ENCODE assay signal across 13 mouse cellular contexts in the genomic region with DNA sequence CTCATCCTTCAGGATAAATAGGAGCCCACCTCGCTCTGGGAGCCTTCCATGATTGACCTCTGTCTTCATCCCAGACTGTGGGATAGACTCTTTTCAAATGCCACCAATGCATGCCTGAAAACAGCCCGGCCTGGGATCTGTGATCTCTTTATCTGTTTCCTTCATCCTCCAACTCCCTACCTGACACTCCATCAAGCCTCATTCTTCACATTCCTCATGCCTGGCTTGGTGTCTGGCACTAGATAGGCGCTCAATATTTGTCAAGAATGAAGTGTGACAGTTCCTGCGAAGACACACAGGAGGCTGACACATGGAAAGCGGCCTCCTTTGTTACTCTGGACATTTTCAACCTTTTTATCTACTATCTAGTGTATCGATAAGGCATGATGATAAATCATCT. TPM values are rescaled to one million over a fixed set of nuclear protein-coding genes. Genes with fewer than 3 reads are reported as not detected.
DNase-seq lines count a peak whose midpoint lies in the region; ATAC-seq and TF ChIP-seq lines count a peak whose summit lies in the region.
"Had no signal": no experiment of that assay in that cellular context is flagged by ENCODE, and none has a peak within 500 bp of the region (broad histone marks: within the 10 kb centered on the region; RNA-seq: fewer than 3 reads in every experiment).

No protein-coding gene starts in this region.

- peaks cover 32% of the 10 kb centered on the region for H3K4me1 ChIP-seq in heart, embryonic 13.5 days
- H3K4me1 ChIP-seq in lung, embryonic 14.5 days (ENCODE audit: insufficient read depth), result peaks cover 18% of the 10 kb centered on the region
- H3K4me1 ChIP-seq in limb, embryonic 10.5 days, result peaks cover 35% of the 10 kb centered on the region
- H3K4me1 ChIP-seq in stomach, postnatal 0 days (replicated peaks; ENCODE audit: control insufficient read depth, insufficient read depth), result 0 out of 2 replicates have a peak, but pooled peaks cover 2% of the 10 kb centered on the region
- H3K4me1 ChIP-seq: neural tube, embryonic 13.5 days had no signal

- no peak overlapping the region for H3K4me3 ChIP-seq in heart, embryonic 13.5 days
- H3K4me3 ChIP-seq in lung, embryonic 14.5 days (ENCODE audit: low read depth, low read length), result no peak overlapping the region
- H3K4me3 ChIP-seq in limb, embryonic 10.5 days, result no peak overlapping the region
- H3K4me3 ChIP-seq in stomach, postnatal 0 days (ENCODE audit: low read depth, low read length), result no peak overlapping the region
- H3K4me3 ChIP-seq: hindbrain, embryonic 10.5 days; liver, embryonic 15.5 days; neural tube, embryonic 13.5 days had no signal

- whole genome bisulfite sequencing in heart, embryonic 13.5 days, result 28% methylated on average over 6 of the region's 6 CpGs
- WGBS in lung, embryonic 14.5 days, result 42% methylated on average over 6 of the region's 6 CpGs
- 69% methylated on average over 6 of the region's 6 CpGs for WGBS in limb, embryonic 10.5 days
- WGBS in stomach, postnatal 0 days, result 54% methylated on average over 6 of the region's 6 CpGs

- H3K4me2 ChIP-seq in heart, embryonic 13.5 days, result no peak overlapping the region
- no peak overlapping the region for H3K4me2 ChIP-seq in lung, embryonic 14.5 days
- no peak overlapping the region for H3K4me2 ChIP-seq in stomach, postnatal 0 days (replicated peaks; ENCODE audit: low read depth)
- H3K4me2 ChIP-seq: liver, embryonic 15.5 days; neural tube, embryonic 13.5 days had no signal

- H3K36me3 ChIP-seq in heart, embryonic 13.5 days, result no peaks in the 10 kb centered on the region
- no peaks in the 10 kb centered on the region for H3K36me3 ChIP-seq in lung, embryonic 14.5 days (ENCODE audit: insufficient read depth)
- peaks cover 22% of the 10 kb centered on the region for H3K36me3 ChIP-seq in limb, embryonic 10.5 days
- no peaks in the 10 kb centered on the region for H3K36me3 ChIP-seq in stomach, postnatal 0 days (ENCODE audit: control insufficient read depth, insufficient read depth, low read length)
- H3K36me3 ChIP-seq: hindbrain, embryonic 10.5 days; liver, embryonic 15.5 days; neural tube, embryonic 13.5 days had no signal

- H3K27me3 ChIP-seq in heart, embryonic 13.5 days (replicated peaks), result no peaks in the 10 kb centered on the region
- H3K27me3 ChIP-seq in lung, embryonic 14.5 days (ENCODE audit: insufficient read depth, low read length), result no peaks in the 10 kb centered on the region
- no peaks in the 10 kb centered on the region for H3K27me3 ChIP-seq in limb, embryonic 10.5 days (ENCODE audit: low read depth, poor library complexity, severe bottlenecking)
- H3K27me3 ChIP-seq in stomach, postnatal 0 days (ENCODE audit: control insufficient read depth, insufficient read depth, low read length), result no peaks in the 10 kb centered on the region
- H3K27me3 ChIP-seq: liver, embryonic 15.5 days; neural tube, embryonic 13.5 days had no signal

- intact Hi-C loops in heart, postnatal 14 days (cut with DNase I), result no loop called here

- TF ChIP-seq CTCF in lung, embryonic 14.5 days (IDR thresholded peaks at IDR 0.05; ENCODE audit: low read depth), result no peak
- no peak for TF ChIP-seq CTCF in stomach, postnatal 0 days (IDR thresholded peaks at IDR 0.05; ENCODE audit: low read depth)

- ATAC-seq in heart, embryonic 13.5 days (ENCODE audit: extremely low read depth, insufficient number of reproducible peaks, low FRiP score, low TSS enrichment), result no peak
- ATAC-seq in lung, embryonic 14.5 days (ENCODE audit: insufficient read depth), result no peak
- ATAC-seq in stomach, postnatal 0 days (ENCODE audit: low FRiP score, low TSS enrichment), result no peak
- ATAC-seq: inflammation-experienced regulatory T-cells, adult 6 months had no signal

- no peaks in the 10 kb centered on the region for H3K9me3 ChIP-seq in heart, embryonic 13.5 days
- no peaks in the 10 kb centered on the region for H3K9me3 ChIP-seq in lung, embryonic 14.5 days (ENCODE audit: low read depth, low read length)
- no peaks in the 10 kb centered on the region for H3K9me3 ChIP-seq in limb, embryonic 10.5 days (replicated peaks)
- no peaks in the 10 kb centered on the region for H3K9me3 ChIP-seq in stomach, postnatal 0 days (ENCODE audit: control insufficient read depth, low read length)
- H3K9me3 ChIP-seq: hindbrain, embryonic 10.5 days; liver, embryonic 15.5 days; neural tube, embryonic 13.5 days had no signal

- no peak overlapping the region for H3K9ac ChIP-seq in heart, embryonic 13.5 days
- H3K9ac ChIP-seq in lung, embryonic 14.5 days, result no peak overlapping the region
- no peak overlapping the region for H3K9ac ChIP-seq in stomach, postnatal 0 days (ENCODE audit: low read length)
- H3K9ac ChIP-seq: liver, embryonic 15.5 days; neural tube, embryonic 13.5 days had no signal

- no peak for TF ChIP-seq EP300 in stomach, postnatal 0 days (optimal IDR thresholded peaks at IDR 0.05)

- H3K27ac ChIP-seq in heart, embryonic 13.5 days (replicated peaks), result peak overlapping the region; percentile 20; the same call in 1 of the 2 replicates
- H3K27ac ChIP-seq in lung, embryonic 14.5 days (ENCODE audit: low read depth), result 0 out of 2 replicates have a peak overlapping the region, but pooled peaks have one; percentile 2
- H3K27ac ChIP-seq in limb, embryonic 10.5 days, result peak overlapping the region; percentile 73
- 0 out of 2 replicates have a peak overlapping the region, but pooled peaks have one; percentile 40 for H3K27ac ChIP-seq in stomach, postnatal 0 days (replicated peaks)
- H3K27ac ChIP-seq: liver, embryonic 15.5 days; neural tube, embryonic 13.5 days had no signal

- no peak for DNase-seq in heart, postnatal 14 days
- no peak for DNase-seq in lung, embryonic 14.5 days
- no peak for DNase-seq in lung, postnatal 4 days
- DNase-seq in limb, embryonic 10.5 days (ENCODE audit: low spot score), result no peak
- DNase-seq in stomach, postnatal 0 days (ENCODE audit: low spot score), result no peak
- DNase-seq in urinary bladder, postnatal 36 days (ENCODE audit: low spot score in 2 of 2), result no peak
- DNase-seq: adrenal gland, postnatal 36 days; thymus, postnatal 4 days had no signal

RNA-seq across cellular contexts. Expression of a gene that starts 9.9 kb away (rescaled TPM):
- 11.0 and 12.2 TPM in 2 replicates for polyA plus RNA-seq in heart, embryonic 13.5 days (2015; fragmentation: Nextera tagmentation; extraction: Ambion mirVana)
- 1 to 10 TPM; 2.9 to 3.1 TPM for total RNA-seq in heart, postnatal 14 days (2021)
- polyA plus RNA-seq in lung, embryonic 14.5 days (2014; fragmentation: Nextera tagmentation; extraction: Ambion mirVana), result 11.6 and 12.8 TPM in 2 replicates
- 28.8 and 33.1 TPM in 2 replicates for polyA plus RNA-seq in limb, embryonic 10.5 days (2016; fragmentation: Nextera tagmentation; extraction: Ambion mirVana)
- 4.0 and 4.7 TPM in 2 replicates for polyA plus RNA-seq in stomach, postnatal 0 days (2015; fragmentation: Nextera tagmentation; extraction: Ambion mirVana)

RNA-seq across cellular contexts. Expression of a gene that starts 19.9 kb away (rescaled TPM):
- 2,537 and 2,584 TPM in 2 replicates for polyA plus RNA-seq in heart, embryonic 13.5 days (2015; fragmentation: Nextera tagmentation; extraction: Ambion mirVana)
- total RNA-seq in heart, postnatal 14 days (2021), result 10 to 100 TPM; 51.2 to 65.0 TPM
- 1,596 and 1,677 TPM in 2 replicates for polyA plus RNA-seq in lung, embryonic 14.5 days (2014; fragmentation: Nextera tagmentation; extraction: Ambion mirVana)
- 3,140 and 3,810 TPM in 2 replicates for polyA plus RNA-seq in limb, embryonic 10.5 days (2016; fragmentation: Nextera tagmentation; extraction: Ambion mirVana)
- 156 and 168 TPM in 2 replicates for polyA plus RNA-seq in stomach, postnatal 0 days (2015; fragmentation: Nextera tagmentation; extraction: Ambion mirVana)

Comparison
In these comparisons a context has a peak if more than half of its experiments do, and no peak if none do; other contexts are left out.
1. H3K27ac ChIP-seq: peak in every context shown above with its lines; median percentile 73 in limb, embryonic 10.5 days; 40 in stomach, postnatal 0 days; 20 in heart, embryonic 13.5 days; 2 in lung, embryonic 14.5 days.